Mouse (Mus musculus): Measurements from ENCODE around the gene Cxcr2.

DNA sequence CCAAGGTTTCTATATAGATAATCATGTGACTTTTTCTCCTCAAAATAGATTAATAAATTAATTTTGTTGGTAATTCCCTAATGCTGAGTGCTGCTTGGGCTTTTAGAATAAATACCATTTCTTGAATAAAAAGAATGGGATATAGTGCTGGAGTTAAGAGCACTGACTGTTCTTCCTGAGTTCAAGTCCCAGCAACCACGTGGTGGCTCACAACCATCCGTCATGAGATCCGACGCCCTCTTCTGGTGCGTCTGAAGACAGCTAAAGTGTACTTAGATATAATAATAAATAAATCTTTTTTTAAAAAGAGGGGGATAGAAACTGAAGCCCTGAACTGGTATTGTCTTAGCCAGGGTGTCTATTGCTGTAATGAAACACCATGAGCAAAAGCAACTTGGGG lies 49.7 kb downstream of the Cxcr2 start:
- TF ChIP-seq CTCF (IDR thresholded peaks at IDR 0.05; ENCODE audit: borderline replicate concordance, insufficient read depth, low read length) (no peak), POLR2A (IDR thresholded peaks at IDR 0.05; ENCODE audit: low read depth, low read length) (no peak)
